Mouse (Mus musculus) neural tube, embryonic 14.5 days (tissue): ENCODE results near the gene Ccl26. TPM values are rescaled to one million over a fixed set of nuclear protein-coding genes. Genes with fewer than 3 reads are reported as not detected.

Source experiments
- ATAC-seq: fragments of 200-750 bp; cut with Nextera tagmentation; 2 replicates; pipeline ENCODE4 v1.8.0; 2017; ENCODE audit warnings: low read depth, mild to moderate bottlenecking, moderate TSS enrichment, moderate library complexity
- H3K27ac ChIP-seq: fragments of 300-500 bp; sonication (generic); 2 replicates; pipeline ENCODE4 v1.5.1; 2014; ENCODE audit warnings: low read depth, mild to moderate bottlenecking, control low read depth, low read length, moderate library complexity, mixed read lengths
- H3K27me3 ChIP-seq: fragments of 300-500 bp; sonication (generic); 2 replicates; pipeline ENCODE4 v1.6.1; 2014; ENCODE audit warnings: low read length; ENCODE audit not compliant: control insufficient read depth, insufficient read depth
- H3K36me3 ChIP-seq: fragments of 300-500 bp; sonication (generic); 2 replicates; pipeline ENCODE4 v1.6.1; 2014; ENCODE audit warnings: low read length, mixed read lengths; ENCODE audit not compliant: control insufficient read depth, insufficient read depth
- H3K4me1 ChIP-seq: fragments of 300-500 bp; sonication (generic); 2 replicates; pipeline ENCODE4 v1.6.1; 2014; ENCODE audit warnings: low read length; ENCODE audit not compliant: control insufficient read depth, insufficient read depth
- H3K4me2 ChIP-seq: fragments of 300-500 bp; sonication (generic); 2 replicates; pipeline ENCODE4 v1.6.1; 2014; ENCODE audit warnings: mild to moderate bottlenecking, low read depth, low read length, control low read depth
- H3K4me3 ChIP-seq: fragments of 300-500 bp; sonication (generic); 2 replicates; pipeline ENCODE4 v1.5.1; 2014; ENCODE audit warnings: low read depth, low read length, control low read depth, mixed read lengths
- H3K9ac ChIP-seq: fragments of 300-500 bp; sonication (generic); replicated peaks from 2 replicates; pipeline ENCODE4 v1.6.1; 2014; ENCODE audit warnings: low read depth, mild to moderate bottlenecking, control low read depth, low read length, mixed read lengths
- H3K9me3 ChIP-seq: fragments of 300-500 bp; sonication (generic); 2 replicates; pipeline ENCODE4 v1.6.1; 2016; ENCODE audit warnings: low read length; ENCODE audit not compliant: control insufficient read depth
- WGBS: fragments of 180-500 bp; shearing (Covaris S2); extraction: QIAGEN DNeasy Blood & Tissue Kit; methylation state at CpG from one replicate; pipeline ENCODE4 v1.1.7; 2014; 5-methylcytosine and 5-hydroxymethylcytosine counted together
- polyA plus RNA-seq: library from polyadenylated mRNA; unstranded; fragments of >200 nt; fragmentation: Nextera tagmentation; extraction: Ambion mirVana; gene quantifications from 2 replicates; pipeline ENCODE4 v1.2.1, GENCODE M21; 2014

The Ccl26 gene
- polyA plus RNA-seq, 1 experiment from 2014 or later = not detected

DNA sequence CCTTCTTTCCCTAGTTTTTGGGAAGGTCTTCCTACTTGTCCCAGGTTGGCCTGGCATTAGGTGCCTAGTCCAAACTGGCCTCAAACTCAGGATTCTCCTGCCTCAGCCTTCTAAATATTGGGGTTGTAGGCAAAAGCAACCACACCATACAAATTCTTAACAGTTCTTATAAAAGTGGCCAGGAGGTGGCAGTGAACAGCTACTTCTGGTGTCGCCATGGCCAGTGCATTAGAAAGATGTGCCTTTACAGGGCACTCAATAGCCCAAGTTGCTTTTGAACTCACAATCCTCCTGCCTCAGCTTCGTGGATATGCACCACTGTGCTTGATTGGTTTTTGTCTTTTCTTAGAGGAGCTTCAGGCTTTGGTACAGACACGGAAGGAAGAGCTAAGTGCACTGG, 12.5 kb downstream of the Ccl26 start:
- 33% methylated on average over 3 of the region's 3 CpGs for WGBS
- no peak for ATAC-seq

DNA sequence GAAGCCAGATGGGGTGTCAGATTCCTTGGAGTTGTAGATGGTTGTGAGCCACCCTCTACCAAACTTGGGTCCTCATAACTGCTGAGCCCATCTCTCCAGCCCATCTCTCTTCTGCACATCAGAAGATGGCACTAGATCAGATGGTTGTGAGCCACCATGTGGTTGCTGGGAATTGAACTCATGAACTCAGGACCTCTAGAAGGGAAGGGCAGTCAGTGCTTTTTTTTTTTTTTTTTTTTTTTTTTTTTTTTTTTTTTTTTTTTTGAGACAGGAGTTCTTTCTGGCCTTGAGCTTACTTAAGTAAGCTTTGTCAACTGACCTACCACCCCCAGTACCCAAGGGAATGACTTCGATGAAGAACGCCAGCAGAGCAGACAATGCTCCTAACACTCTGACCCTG, 15.4 kb downstream of the Ccl26 start:
- Histone ChIP-seq H3K4me3 (no peak overlapping the region), H3K9ac (no peak overlapping the region), H3K4me1 (peaks cover 8% of the 10 kb centered on the region; the same call in 1 of the 2 replicates), H3K9me3 (no peaks in the 10 kb centered on the region), H3K27me3 (no peaks in the 10 kb centered on the region), H3K4me2 (no peak overlapping the region), H3K27ac (no peak overlapping the region), H3K36me3 (no peaks in the 10 kb centered on the region)
- ATAC-seq = no peak
- 79% methylated on average over 2 of the region's 2 CpGs for WGBS

More for the DNA sequence above, 12.5 kb downstream of the Ccl26 start:
- Histone ChIP-seq H3K27me3 (no peaks in the 10 kb centered on the region), H3K9ac (no peak overlapping the region), H3K27ac (no peak overlapping the region), H3K4me3 (no peak overlapping the region), H3K9me3 (no peaks in the 10 kb centered on the region), H3K4me1 (0 out of 2 replicates have a peak, but pooled peaks cover 1% of the 10 kb centered on the region), H3K36me3 (no peaks in the 10 kb centered on the region), H3K4me2 (no peak overlapping the region)

DNA sequence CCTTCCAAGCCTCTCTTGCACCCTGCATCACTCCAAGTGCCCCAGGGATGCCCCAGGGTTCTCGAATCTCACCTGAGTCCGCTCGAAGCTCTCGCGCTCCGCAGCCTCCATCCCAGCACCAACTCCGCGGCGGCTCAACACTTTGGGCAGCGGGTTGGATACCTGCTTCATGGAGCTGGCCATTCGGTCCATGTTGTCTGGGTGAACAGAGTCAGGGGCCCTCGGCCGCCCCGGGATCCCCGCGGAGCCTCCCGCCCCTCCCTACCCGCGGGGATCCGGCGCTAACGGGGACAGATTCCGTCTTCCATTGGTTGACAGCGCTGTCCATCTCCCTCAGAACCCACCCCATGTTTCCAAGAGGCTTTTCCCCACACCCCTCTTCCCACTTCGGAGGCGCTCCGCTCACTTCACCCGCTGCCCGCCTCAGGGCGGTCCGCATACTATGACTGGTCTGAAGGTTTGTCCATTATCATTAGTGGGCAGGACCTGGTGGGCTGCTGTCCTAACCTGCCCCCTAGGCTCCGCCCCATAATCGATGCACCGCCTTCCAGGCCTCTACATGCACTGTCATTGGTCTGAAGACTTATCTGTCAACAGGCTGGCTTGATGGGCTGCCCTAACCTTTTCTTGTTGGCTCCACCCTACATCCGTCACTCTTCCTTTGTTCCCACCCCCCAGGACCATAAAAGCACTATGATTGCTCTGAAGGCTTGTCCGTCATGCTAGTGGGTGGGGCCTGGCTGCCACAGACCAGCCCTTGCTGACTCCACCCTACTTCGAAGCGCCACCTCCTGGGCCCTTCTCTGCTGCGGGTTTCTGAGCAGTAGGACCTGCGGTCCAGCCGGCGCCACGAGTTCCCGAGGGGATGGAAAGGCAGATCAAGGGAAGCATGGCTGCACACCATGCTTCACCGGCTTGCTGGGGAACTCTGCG, 18.2 kb downstream of the Ccl26 start, which contains the start of gene Hip1:
Gene Hip1, minus strand, starts transcription at position 256 of the 933 bp plus-strand sequence.
- H3K4me2 ChIP-seq = peak within 1 kb of the TSS; percentile 91
- WGBS = under 1% methylated on average over 46 of the region's 46 CpGs
- H3K36me3 ChIP-seq = no peaks in the 10 kb centered on the region
- H3K4me3 ChIP-seq = peak within 1 kb of the TSS; percentile 78
- H3K9ac ChIP-seq = peak within 1 kb of the TSS; percentile 73
- peaks cover 8% of the 10 kb centered on the region; the same call in 1 of the 2 replicates for H3K4me1 ChIP-seq
- ATAC-seq = peak; percentile 99
- no peaks in the 10 kb centered on the region for H3K9me3 ChIP-seq
- peak within 1 kb of the TSS; percentile 64 for H3K27ac ChIP-seq
- H3K27me3 ChIP-seq = no peaks in the 10 kb centered on the region

DNA sequence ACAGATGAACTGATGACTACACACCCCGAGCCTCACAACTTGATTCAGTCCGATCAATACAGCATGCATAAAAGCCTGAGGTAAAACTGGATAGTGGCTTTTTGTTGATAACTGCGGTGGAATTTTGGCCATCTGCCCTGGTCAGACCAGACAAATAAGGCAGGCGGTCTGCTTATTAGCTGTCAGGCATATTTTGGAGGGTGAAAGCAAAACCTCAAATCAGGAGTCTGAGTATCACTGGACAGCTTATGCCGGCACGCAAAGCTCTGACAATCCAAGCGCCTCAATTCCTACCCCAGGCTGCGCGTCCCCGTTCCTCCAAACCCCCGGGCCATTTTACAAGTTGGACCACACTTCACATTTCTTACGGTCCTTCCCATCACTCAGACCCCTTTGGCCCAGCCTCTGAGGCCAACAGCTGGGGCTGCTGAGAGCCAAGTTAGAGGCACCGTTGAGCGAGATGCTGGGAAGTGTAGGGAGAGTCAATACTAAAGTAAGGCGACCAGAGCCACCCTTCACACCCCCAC, 19.3 kb downstream of the Ccl26 start:
- H3K9me3 ChIP-seq = no peaks in the 10 kb centered on the region
- H3K4me1 ChIP-seq = peaks cover 8% of the 10 kb centered on the region; the same call in 1 of the 2 replicates
- H3K9ac ChIP-seq = peak overlapping the region; percentile 73
- H3K4me3 ChIP-seq = peak overlapping the region; percentile 78
- H3K27me3 ChIP-seq = no peaks in the 10 kb centered on the region
- peak overlapping the region; percentile 91 for H3K4me2 ChIP-seq
- no peak overlapping the region for H3K27ac ChIP-seq
- 4% methylated on average over 15 of the region's 15 CpGs for WGBS
- H3K36me3 ChIP-seq = no peaks in the 10 kb centered on the region
- ATAC-seq = no peak

DNA sequence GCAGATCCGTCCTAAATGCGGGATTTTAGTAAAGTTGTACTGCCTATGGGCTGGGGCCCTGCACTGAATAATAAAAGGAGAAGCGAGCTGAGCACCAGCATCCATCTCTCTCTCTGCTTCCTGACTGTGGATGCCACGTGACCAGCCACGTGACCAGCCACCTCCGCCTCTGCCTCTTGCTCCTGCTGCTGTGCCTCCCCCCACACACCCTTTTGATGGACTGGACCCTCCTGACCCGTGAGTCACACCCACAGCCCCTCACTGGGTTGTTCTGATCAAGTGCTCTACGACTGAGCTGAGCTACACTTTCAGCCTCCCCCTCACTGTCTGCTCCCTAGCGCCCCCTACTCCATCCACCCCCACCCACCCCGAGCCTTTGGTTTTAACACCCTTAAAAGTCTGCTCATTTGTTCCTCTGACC, 25.6 kb downstream of the Ccl26 start:
- 81% methylated on average over 10 of the region's 10 CpGs for WGBS
- H3K27me3 ChIP-seq = no peaks in the 10 kb centered on the region
- H3K9me3 ChIP-seq = no peaks in the 10 kb centered on the region
- no peaks in the 10 kb centered on the region for H3K4me1 ChIP-seq
- no peak overlapping the region for H3K4me3 ChIP-seq
- no peak for ATAC-seq
- no peaks in the 10 kb centered on the region for H3K36me3 ChIP-seq
- no peak overlapping the region for H3K9ac ChIP-seq
- no peak overlapping the region for H3K4me2 ChIP-seq
- no peak overlapping the region for H3K27ac ChIP-seq

DNA sequence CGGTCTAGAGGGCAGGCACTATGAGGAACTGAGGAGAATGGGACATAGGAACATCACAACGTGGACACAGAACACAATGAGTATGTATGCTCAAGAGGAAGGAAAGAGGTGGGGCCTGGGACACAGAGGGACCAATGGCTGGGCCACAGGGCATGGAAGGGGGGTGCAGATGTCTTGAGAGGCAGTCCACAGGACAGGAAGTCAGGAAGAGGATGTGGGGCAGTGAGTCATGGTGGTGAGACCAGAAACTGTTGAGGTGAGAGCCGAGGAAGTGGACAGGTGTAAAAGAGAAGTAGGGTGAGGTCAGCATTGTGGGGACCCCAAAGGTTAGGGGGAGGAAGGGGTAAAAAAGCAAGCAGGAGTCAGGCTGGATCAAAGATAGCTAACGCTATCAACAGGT, 26.0 kb downstream of the Ccl26 start:
- no peak overlapping the region for H3K4me2 ChIP-seq
- no peak for ATAC-seq
- 85% methylated on average over 4 of the region's 4 CpGs for WGBS

DNA sequence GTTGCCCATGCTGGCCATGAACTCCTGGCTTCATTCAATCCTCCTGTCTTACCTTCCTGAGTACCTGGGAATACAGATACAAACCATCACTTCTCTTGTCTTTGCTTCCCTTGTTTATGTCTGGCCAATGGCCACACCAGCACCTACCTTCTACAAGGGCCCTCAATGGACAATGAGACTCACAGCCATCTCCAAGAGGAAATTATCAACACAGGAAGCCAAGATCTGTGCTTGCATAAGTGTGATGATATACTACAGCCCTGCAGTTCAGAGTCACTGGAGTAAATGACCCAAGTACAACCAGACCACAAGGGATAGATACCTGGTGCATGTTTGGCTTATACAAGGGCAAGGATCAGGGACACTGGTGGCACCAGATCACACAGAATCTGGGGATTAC, 27.5 kb downstream of the Ccl26 start:
- Histone ChIP-seq H3K4me2 (no peak overlapping the region), H3K36me3 (no peaks in the 10 kb centered on the region)

More for the DNA sequence above, 26.0 kb downstream of the Ccl26 start:
- Histone ChIP-seq H3K4me1 (no peaks in the 10 kb centered on the region), H3K4me3 (no peak overlapping the region), H3K27me3 (no peaks in the 10 kb centered on the region), H3K27ac (no peak overlapping the region), H3K36me3 (no peaks in the 10 kb centered on the region), H3K9me3 (no peaks in the 10 kb centered on the region), H3K9ac (no peak overlapping the region)

DNA sequence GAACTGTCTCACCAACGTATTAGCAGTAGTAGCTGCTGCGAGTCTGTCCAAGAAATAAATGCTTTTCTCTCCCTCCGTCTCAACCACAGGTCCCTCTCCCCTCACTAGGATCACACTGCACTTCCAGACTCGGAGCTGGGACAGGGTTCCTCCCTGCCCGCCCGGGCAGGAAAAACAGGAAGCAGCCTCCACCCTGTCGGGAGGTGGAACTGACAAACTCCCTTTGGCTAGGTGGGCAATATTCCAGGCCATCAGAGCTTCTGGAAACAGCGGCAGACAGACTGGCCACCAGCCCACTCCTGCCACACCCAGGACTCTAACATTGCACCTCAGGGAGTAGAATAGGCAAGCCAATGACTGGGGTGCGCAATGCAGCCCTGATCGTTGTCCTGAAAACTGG, 29.9 kb downstream of the Ccl26 start:
- Histone ChIP-seq H3K27ac (no peak overlapping the region), H3K4me1 (no peaks in the 10 kb centered on the region), H3K4me2 (no peak overlapping the region), H3K4me3 (no peak overlapping the region), H3K9me3 (no peaks in the 10 kb centered on the region), H3K27me3 (no peaks in the 10 kb centered on the region), H3K9ac (0 out of 2 replicates have a peak overlapping the region, but pooled peaks have one; percentile 21), H3K36me3 (no peaks in the 10 kb centered on the region)
- no peak for ATAC-seq
- WGBS = 81% methylated on average over 10 of the region's 10 CpGs

More for the DNA sequence above, 27.5 kb downstream of the Ccl26 start:
- ATAC-seq = no peak
- Histone ChIP-seq H3K4me1 (no peaks in the 10 kb centered on the region), H3K27me3 (no peaks in the 10 kb centered on the region), H3K9me3 (no peaks in the 10 kb centered on the region), H3K9ac (no peak overlapping the region), H3K27ac (no peak overlapping the region), H3K4me3 (no peak overlapping the region)

DNA sequence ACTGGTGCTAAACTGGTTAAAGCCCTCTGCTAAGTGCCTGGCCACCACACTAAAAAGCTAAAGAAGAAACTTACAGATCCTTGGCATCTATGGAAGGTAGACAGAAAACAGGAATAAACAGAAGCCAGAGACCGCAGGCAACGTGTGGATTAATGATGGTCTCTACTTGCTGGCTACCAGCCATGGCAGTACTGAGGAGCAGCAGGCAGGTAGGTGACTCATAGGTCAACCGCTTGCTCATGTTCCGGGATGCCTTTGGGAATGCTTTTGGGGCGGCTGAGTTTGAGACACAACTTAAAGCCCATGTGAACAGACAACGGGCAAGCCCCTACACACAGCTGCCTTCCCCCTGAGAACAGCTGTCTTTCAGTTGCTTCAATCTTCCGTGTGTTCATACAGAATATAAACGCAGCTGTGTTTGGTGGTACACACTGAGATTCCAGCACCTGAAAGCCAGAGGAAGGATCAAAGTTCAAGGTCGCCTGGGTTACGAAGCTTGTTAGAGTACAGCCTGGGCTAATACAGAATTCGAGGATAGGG, 32.0 kb downstream of the Ccl26 start:
- no peak overlapping the region for H3K27ac ChIP-seq
- H3K36me3 ChIP-seq = no peaks in the 10 kb centered on the region
- WGBS = 83% methylated on average over 11 of the region's 11 CpGs
- H3K27me3 ChIP-seq = no peaks in the 10 kb centered on the region
- H3K9ac ChIP-seq = no peak overlapping the region
- H3K4me1 ChIP-seq = no peaks in the 10 kb centered on the region
- ATAC-seq = no peak
- no peak overlapping the region for H3K4me3 ChIP-seq
- no peak overlapping the region for H3K4me2 ChIP-seq
- no peaks in the 10 kb centered on the region for H3K9me3 ChIP-seq
